Mouse (Mus musculus) left cerebral cortex, postnatal 36 days (tissue): ENCODE results near the gene Rhog. TPM values are rescaled to one million over a fixed set of nuclear protein-coding genes. Genes with fewer than 3 reads are reported as not detected.
A peak's percentile ranks its signal among the peaks of the same experiment; 100 is the strongest.

Experiments used
- DNase-seq, 2 experiments: peaks; one replicate each; pipeline ENCODE4 v3.0.0; 2021 to 2022; ENCODE audit warnings: low spot score in 2 of 2, mixed read lengths in 1 of 2
- intact Hi-C: fragments of 180-260 bp; cut with DNase I; formaldehyde crosslinking; loops from one replicate; pipeline ENCODE4 v1.15.1; 2025
- total RNA-seq, 2 experiments: library from RNA; stranded (reverse); gene quantifications; 2 replicates each; pipeline ENCODE4 v1.2.3; 2021

Gene Rhog
- total RNA-seq, 2 experiments from 2014 or later: 25.5 to 31.0 TPM

- intact Hi-C loops: no loop called here
- DNase-seq: no peak
Observed at GRCm38 (mm10) chr7:102228049-102228670, 27.7 kb downstream of the Rhog start.

DNA sequence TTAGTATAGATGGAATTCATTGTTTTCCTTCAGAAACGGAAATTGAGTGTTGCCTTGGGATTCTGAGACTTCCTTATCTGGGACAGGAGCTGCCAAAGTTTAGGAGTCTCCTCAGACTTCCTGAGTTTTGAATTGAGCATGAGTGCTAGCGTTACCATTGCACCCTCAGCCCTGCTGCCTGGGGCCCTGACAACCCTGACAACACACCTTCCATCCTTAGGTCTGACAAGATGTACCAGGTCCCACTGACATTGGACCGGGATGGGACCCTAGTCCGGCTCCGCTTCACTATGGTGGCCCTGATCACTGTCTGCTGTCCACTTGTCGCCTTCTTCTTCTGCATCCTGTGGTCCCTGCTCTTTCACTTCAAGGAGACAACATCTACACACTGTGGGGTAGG, 29.8 kb downstream of the Rhog start:
- intact Hi-C loops: no loop called here
- no peak for DNase-seq

DNA sequence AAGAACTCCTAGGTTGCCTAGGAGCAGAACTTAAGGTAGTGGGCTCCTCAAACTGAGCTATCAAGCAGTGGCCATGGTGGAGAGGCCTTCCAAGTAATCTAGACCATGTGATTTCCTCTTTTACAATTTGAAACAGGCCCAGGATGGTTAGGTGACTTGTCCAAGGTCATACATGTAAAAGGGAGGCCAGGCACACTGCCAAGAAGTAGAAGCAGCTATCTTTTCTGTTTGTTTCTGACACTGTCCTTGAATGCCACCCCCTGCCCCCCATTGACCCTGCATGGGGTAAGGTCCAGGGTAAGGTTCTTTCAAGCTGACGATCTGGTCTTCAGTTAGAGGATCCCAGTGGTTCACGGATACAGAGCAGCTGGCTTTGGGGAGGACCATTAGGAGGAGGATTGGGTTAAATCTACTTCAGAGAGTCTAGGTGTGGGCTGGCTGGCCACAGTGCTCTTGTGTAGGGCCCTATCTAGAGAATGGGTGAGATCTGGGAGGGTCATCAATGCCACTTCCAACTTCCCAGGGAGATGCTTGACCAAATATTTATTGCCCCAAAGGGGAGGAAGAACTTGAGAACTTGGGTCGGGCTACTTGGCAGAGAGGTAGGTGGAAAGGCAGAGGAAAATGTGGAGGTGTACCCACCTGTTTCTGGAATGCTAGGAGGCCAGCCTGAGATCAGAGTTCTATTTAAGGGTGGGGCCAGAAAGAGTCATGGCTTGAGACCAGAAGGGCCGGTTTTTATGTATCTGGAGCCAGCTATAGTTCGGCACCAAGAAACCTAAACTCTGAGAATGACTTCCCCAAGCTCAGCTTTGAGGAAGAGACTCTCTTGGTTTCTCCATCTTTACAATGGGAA, 31.7 kb downstream of the Rhog start:
- DNase-seq: no peak
- intact Hi-C loops: no loop called here

GRCm38 (mm10) chr7:102222830-102223556, 32.9 kb downstream of the Rhog start:
- DNase-seq: peak; percentile 63 to 68
- intact Hi-C loops: no loop called here

- intact Hi-C loops: no loop called here
- no peak for DNase-seq
Observed at GRCm38 (mm10) chr7:102222336-102222735, 33.5 kb downstream of the Rhog start.

DNA sequence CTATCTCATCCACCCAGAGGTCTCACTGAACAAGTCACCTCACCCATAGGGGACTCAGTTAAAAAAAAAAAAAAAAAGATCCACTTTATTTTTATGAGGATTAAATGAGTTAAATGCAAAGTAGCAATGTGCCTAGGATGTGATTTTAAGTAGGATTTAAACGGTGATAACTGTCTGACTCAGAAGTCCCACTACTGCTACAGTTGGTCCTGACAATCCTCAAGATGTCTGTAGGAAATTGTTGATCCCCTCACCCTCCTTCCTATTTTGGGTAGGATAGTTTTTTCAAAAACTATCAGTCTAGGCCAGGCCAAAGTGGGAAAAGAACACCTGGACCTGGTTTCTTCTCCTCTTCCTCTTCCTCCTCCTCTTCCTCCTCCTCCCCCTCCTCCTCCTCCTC, 34.0 kb downstream of the Rhog start:
- no peak for DNase-seq
- intact Hi-C loops: no loop called here

DNA sequence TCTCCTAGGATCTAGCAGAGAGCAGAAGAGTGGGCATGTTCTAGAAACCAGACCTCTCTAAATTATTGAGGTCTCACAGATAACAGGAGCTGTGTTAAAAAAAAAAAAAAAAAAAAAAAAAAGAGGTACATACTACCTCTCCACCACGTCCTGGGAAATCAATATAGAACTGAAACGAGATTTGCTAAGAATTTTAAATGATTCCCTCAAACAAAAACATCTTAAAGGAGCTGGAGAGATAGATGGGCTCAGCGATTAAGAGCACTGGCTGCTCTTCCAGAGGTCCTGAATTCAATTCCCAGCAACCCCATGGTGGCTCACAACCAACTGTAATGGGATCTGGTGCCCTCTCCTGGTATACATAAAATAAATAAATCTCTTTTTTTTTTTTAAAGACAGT, 44.8 kb downstream of the Rhog start:
- intact Hi-C loops: loop anchor here (5.0 kb wide), 1 partner anchor 36 kb away; no protein-coding TSS in a partner anchor
- no peak for DNase-seq

GRCm38 (mm10) chr7:102209756-102210721, 45.8 kb downstream of the Rhog start, which contains the start of the genes Nup98 and Pgap2:
Gene Nup98, minus strand, starts transcription at chr7:102210176.
Gene Pgap2, plus strand, starts transcription at chr7:102210208.
- peak; percentile 99 for DNase-seq
- intact Hi-C loops: loop anchor here (5.0 kb wide), 1 partner anchor 37 kb away; no protein-coding TSS in a partner anchor

GRCm38 (mm10) chr7:102208806-102209363, 47.0 kb downstream of the Rhog start:
- intact Hi-C loops: no loop called here
- DNase-seq: no peak

DNA sequence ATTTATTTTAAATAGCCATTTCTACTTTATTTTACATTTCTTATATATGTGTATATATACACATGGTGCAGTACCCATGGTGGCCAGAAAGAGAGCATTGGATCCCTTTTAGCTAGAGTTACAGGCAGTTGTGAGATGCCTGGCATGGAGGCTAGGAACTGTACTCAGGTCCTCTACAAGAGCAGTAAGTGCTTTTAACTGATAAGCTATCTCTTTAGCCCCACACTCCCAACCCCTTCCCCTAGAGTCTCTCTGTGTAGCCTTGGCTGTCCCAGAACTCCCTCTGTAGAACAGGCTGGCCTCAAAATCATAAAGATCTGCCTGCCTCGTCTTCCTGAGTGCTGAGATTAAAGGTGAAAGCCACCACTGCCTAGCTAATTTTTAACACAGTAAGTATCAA, 50.2 kb downstream of the Rhog start:
- DNase-seq: no peak
- intact Hi-C loops: no loop called here

GRCm38 (mm10) chr7:102204296-102204857, 51.5 kb downstream of the Rhog start:
- intact Hi-C loops: no loop called here
- no peak for DNase-seq

DNA sequence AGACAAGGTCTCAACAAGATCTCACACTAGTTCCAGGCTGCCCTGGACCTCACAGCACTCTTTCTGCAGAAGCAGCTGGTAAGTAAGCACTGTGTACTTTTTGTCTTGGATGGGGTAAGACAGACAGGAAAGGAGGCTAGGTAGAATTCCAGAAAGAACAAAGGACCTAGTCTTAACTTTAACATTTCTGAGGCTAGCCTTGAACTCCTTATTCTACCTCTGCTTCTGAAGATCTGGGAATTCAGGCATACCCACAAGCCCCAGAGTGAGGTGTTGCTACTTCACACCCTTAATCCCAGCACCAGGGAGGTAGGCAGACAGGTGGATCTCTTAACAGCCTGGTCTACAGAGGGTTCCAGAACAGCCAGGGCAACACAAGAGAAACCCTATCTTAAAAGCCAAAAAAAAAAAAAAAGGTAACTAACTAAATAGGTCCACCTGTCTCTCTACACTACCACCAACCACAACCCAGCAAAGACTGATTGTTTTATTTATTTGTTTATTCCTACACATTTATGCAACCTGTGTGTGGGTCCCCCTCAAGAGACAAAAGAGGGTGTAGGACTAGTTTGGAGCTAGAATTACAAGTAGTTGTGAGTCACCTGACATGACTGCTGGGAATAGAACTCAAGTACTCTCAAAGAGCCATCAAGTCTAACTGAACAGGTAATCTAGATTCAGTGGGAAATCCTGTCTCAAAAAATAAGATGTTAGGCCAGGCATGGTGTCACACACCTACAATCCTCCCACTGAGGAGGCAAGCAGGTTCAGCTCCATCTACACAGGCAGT, 54.7 kb downstream of the Rhog start:
- intact Hi-C loops: no loop called here
- DNase-seq: no peak

DNA sequence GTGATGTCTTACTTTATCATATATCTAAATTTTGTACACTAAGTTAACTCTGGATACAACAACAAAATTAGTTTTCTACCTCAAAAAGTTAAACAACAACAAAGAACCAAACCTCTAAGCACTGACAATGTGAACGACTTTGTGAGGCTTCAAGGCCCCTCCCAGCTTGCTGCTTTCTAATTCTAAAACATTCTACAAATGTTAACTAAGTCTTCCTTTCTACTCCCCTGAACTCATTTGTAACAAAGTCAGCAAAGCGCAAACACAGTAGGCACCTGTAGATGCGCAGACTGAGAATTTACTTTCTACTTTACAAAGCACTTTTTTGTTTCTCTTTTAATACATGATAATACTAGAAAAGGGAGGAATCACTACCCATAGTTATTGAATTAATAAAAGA, 55.3 kb downstream of the Rhog start:
- intact Hi-C loops: no loop called here

DNA sequence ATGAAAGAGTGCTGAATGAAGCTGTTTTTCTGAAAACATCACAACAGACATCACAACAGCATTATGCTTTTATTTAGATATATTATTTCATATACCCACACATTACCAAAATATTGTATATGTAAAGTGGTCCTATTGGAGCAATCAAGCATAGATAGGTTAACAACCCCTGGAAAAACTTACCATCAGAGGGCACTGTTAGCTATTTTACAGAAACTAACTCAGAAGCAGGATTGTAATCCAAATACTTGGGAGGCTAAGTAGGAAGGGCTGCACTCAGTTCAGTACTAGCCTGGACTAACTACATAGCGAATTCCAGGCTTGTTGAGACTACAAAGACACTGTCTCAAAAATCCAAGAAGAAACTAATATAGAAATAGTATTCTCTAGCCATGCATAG, 63.5 kb downstream of the Rhog start:
- intact Hi-C loops: no loop called here
- DNase-seq: no peak

More for the DNA sequence above, 55.3 kb downstream of the Rhog start:
- no peak for DNase-seq
